In the genomic region with DNA sequence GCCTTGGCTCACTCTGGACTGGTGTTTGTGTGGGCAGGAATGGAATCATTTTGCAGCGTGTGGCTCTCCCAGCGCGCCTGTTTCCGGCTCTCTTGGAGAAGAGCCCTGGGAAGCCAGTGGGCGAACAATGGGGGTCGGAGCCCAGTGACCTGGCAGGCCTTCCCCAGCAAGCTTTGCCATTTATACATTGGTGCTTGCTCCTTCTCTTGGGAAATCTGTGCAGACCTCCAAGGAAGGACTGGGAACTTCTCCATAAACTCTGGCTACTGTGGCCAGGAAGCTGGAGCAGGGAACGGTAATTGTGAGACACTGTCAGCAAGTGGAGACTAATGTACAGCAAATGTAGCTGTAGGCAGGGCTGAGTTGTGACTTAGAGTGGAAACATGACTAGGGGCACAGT, we compare ENCODE assay signal across 8 mouse cellular contexts.
DNase-seq lines count a peak whose midpoint lies in the region; ATAC-seq and TF ChIP-seq lines count a peak whose summit lies in the region.

No protein-coding gene starts in this region.

- no peak overlapping the region for H3K4me2 ChIP-seq in embryonic facial prominence, embryonic 14.5 days (ENCODE audit: low read depth, low read length)
- no peak overlapping the region; the same call in 1 of the 2 replicates for H3K4me2 ChIP-seq in lung, embryonic 15.5 days

- no peaks in the 10 kb centered on the region for H3K27me3 ChIP-seq in embryonic facial prominence, embryonic 14.5 days (replicated peaks; ENCODE audit: control insufficient read depth, insufficient read depth, low read length)
- H3K27me3 ChIP-seq in lung, embryonic 15.5 days, result peaks cover 3% of the 10 kb centered on the region; the same call in 1 of the 2 replicates

- H3K27ac ChIP-seq in layer of hippocampus, adult 2 months, result peak overlapping the region; percentile 44
- H3K27ac ChIP-seq in embryonic facial prominence, embryonic 14.5 days (replicated peaks; ENCODE audit: low read depth, low read length), result peak overlapping the region; percentile 45
- H3K27ac ChIP-seq in lung, embryonic 15.5 days, result peak overlapping the region; percentile 81

- 0 out of 2 replicates have a peak, but pooled peaks cover 5% of the 10 kb centered on the region for H3K36me3 ChIP-seq in embryonic facial prominence, embryonic 14.5 days (ENCODE audit: control insufficient read depth, insufficient read depth, low read length)
- no peaks in the 10 kb centered on the region for H3K36me3 ChIP-seq in lung, embryonic 15.5 days

- peak overlapping the region; percentile 36 for H3K9ac ChIP-seq in embryonic facial prominence, embryonic 14.5 days (ENCODE audit: low read depth, low read length)
- no peak overlapping the region for H3K9ac ChIP-seq in lung, embryonic 15.5 days

- H3K4me3 ChIP-seq in layer of hippocampus, adult 2 months, result no peak overlapping the region
- H3K4me3 ChIP-seq in embryonic facial prominence, embryonic 14.5 days (ENCODE audit: low read depth, low read length), result no peak overlapping the region
- no peak overlapping the region for H3K4me3 ChIP-seq in lung, embryonic 15.5 days

- intact Hi-C loops in heart, postnatal 14 days (cut with DNase I), result loop anchor here (2.0 to 10.0 kb wide), 5 partner anchors 163 to 461 kb away; partner anchors contain the start of genes Adh5 and Tspan5

- WGBS in embryonic facial prominence, embryonic 14.5 days, result 33% methylated on average over 7 of the region's 7 CpGs
- 39% methylated on average over 7 of the region's 7 CpGs for WGBS in lung, embryonic 15.5 days

- no peak for ATAC-seq in embryonic facial prominence, embryonic 14.5 days (ENCODE audit: low read depth)
- peak; percentile 63; the same call in 1 of the 2 replicates for ATAC-seq in lung, embryonic 15.5 days (ENCODE audit: borderline replicate concordance, extremely low read depth, low FRiP score, low TSS enrichment)
- ATAC-seq in granulocyte monocyte progenitor cell, adult 5-6 weeks (replicated peaks; ENCODE audit: poor library complexity, severe bottlenecking), result no peak

- H3K9me3 ChIP-seq in embryonic facial prominence, embryonic 14.5 days (ENCODE audit: control insufficient read depth, low read length), result no peaks in the 10 kb centered on the region
- H3K9me3 ChIP-seq in lung, embryonic 15.5 days, result no peaks in the 10 kb centered on the region

- no peak for TF ChIP-seq CTCF in layer of hippocampus, adult 2 months (conservative IDR thresholded peaks at IDR 0.05)

- H3K4me1 ChIP-seq in embryonic facial prominence, embryonic 14.5 days (ENCODE audit: control insufficient read depth, insufficient read depth, low read length), result peaks cover 12% of the 10 kb centered on the region
- H3K4me1 ChIP-seq in lung, embryonic 15.5 days, result peaks cover 10% of the 10 kb centered on the region

- peak in 1 of 2 experiments; percentile 25 for DNase-seq in layer of hippocampus, adult 2 months (ENCODE audit: low spot score in 2 of 2)
- DNase-seq in layer of hippocampus, adult 9-10 months (ENCODE audit: low spot score), result no peak
- peak; percentile 46 for DNase-seq in embryonic facial prominence, embryonic 14.5 days (ENCODE audit: low spot score)
- DNase-seq in heart, postnatal 14 days, result peak; percentile 44 to 48
- DNase-seq in ovary, postnatal 36 days (ENCODE audit: low spot score), result peak; percentile 44
- DNase-seq in frontal cortex, postnatal 10 days (ENCODE audit: low spot score in 2 of 2), result no peak

Comparison
In these comparisons a context has a peak if more than half of its experiments do, and no peak if none do; other contexts are left out.
1. DNase-seq: peak in embryonic facial prominence, embryonic 14.5 days (single experiment), heart, postnatal 14 days (2 of 2) and ovary, postnatal 36 days (single experiment); none in layer of hippocampus, adult 9-10 months (single experiment) and frontal cortex, postnatal 10 days (0 of 2).
2. Peak in every context shown above with its lines, with median percentiles within 50 percentile points of each other: H3K27ac ChIP-seq.